Mouse (Mus musculus) adrenal gland (tissue): ENCODE measurements around the gene Chmp4b.

Experiments used
- intact Hi-C: fragments of 180-260 bp; cut with DNase I; formaldehyde crosslinking; loops from one replicate; pipeline ENCODE4 v1.15.1; 2025

Chmp4b gene

DNA sequence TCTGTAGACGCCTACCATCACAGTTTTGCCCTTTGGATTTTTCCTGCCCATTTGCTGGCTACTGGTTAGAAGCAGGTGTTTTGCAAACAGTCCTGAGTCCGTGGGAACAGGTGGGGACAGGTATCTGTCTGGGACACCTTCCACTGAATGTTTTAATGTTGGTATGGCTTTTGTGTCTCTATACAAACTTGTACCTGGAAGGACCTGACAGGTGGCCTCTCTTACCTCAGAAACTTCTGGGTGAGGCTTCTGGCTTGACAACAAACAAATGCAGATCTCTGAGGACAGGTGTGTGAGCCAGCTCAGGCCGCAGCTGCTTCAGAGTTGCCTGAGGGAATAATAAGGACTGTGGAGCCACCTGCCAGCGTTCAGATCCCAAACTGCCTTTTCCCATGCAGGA is 12.4 kb upstream of the Chmp4b start:
- intact Hi-C loops, result no loop called here

DNA sequence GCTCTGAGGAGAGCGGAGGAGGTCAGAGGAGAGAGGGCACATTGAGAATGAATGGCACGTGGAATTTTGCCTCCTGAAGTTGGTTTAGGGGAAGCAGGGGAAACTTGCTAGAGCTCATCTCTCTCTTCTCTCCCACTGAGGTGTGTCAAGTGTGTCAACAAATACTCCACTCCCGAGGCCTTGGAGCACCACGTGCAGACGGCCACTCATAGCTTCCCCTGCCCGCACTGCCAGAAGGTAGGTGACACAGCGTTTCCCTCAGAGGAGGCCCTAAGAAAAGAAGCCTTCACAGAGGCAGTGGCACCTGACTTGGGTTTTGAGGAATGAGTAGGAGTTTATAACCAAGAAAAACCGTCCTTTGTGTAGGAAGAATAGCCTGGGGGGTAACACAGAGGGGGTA is 10.3 kb upstream of the Chmp4b start:
- intact Hi-C loops, result loop anchor here (10.0 kb wide), 1 partner anchor 304 kb away; no protein-coding TSS in a partner anchor

DNA sequence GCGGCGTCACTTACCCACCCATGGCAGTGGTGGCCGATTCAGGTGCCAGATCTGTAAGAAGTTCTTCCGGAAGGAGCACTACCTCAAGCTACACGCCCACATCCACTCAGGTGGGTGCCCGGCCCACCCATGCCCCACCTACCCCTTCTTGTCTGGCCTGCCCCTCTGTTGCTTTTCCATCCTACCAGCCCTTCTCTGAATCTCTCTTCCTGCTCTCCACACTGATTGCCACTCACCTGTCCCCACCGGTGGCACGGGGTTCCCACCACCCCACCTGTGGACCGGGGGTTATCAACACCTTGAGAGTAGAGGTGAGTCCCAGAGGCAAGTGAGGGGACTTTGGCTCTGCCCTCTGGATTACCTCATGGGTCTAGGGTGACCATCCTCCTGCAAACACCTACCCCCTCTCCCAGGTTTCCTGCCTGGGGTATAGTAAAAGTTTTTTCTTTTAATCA is 9.5 kb upstream of the Chmp4b start:
- intact Hi-C loops, result loop anchor here (10.0 kb wide), 1 partner anchor 303 kb away; no protein-coding TSS in a partner anchor

DNA sequence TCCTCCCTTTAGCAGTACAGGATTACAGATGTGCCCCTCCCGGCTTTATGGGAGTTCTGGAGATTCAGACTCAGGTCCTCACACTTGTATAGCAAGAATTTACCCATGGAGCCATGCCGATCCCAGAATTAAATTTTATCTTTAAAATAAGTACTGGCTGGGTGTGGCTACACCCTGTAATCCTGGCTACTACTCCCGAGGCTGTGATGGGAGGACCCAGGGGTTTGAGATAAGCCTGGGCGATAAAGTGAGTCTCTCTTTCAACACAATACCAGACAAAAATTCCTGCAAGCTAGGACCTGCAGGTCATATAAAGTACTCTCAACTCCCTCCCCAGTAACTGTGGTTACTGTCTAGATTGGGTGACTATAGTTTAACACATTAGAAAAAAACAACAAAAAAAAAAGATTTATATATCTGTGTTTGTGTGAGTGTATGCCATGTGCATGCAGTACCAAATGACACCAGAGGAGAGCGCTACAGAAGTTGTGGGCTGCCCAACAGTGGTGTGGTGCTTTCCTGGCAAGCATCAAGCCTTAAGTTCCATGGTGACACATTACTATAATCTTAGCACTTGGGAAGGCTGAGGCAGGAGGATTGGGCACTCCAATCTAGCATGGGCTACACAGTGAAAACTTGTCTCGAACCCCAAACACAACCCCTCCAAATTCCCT is 8.7 kb upstream of the Chmp4b start:
- intact Hi-C loops, result loop anchor here (10.0 kb wide), 1 partner anchor 302 kb away; no protein-coding TSS in a partner anchor

DNA sequence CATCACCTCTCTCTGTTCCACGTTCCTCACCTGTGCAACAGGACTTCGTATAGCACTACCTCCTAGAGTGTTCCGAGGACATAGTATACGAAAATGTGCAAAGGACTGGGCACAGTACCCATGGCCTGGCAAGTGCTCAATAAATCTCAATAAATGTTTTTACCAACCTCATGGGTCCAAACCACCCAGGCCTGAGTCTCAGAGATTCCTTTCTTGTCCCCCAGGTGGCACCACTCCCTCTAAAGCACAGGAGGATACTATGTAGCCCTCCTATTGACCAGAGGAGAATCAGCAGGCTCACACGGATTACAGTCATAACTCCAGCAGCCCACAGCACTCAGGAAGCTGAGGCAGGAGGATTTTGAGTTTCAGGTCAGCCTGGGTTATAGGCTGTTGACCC is 4.9 kb upstream of the Chmp4b start:
- intact Hi-C loops, result loop anchor here (5.0 to 10.0 kb wide), 2 partner anchors 41 to 298 kb away; no protein-coding TSS in a partner anchor

DNA sequence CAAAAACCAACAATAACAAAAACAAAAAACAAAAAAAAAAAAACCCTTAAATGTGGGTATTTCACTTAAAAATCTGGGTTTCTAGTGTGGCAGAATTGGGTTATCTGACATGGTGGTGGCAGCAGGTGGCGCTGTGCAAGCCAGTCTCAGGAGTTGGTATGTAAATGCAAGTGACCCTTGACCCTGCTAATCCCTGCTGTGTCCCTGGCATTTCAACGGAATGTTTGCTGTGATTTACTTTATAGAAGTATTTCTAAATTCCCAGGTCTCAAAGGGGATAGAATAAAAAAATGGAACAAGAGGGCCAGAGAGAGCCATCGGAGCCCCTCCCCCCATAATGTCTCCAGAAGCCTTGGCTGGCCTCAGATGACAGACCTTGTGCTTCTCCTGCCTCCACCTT is 3.4 kb upstream of the Chmp4b start:
- intact Hi-C loops, result loop anchor here (5.0 to 10.0 kb wide), 2 partner anchors 39 to 297 kb away; no protein-coding TSS in a partner anchor

DNA sequence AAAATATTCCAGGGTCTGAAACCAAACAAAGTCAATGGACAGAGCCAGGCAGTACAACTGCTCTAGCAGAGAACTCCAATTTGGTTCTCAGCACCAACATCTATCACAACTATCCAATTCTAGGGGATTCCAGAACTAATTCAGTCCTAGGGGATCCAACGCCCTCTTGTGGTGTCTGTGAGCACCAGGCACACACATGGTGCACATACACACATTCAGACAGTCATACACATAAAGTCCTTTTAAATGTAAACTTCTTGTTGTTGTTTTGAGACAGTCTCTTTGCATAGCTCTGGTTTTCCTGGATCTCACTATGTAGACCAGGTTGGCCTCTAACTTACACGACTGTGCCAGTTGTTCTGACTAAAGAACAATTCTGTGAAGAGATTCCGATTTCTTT is 1.1 kb upstream of the Chmp4b start:
- intact Hi-C loops, result no loop called here

DNA sequence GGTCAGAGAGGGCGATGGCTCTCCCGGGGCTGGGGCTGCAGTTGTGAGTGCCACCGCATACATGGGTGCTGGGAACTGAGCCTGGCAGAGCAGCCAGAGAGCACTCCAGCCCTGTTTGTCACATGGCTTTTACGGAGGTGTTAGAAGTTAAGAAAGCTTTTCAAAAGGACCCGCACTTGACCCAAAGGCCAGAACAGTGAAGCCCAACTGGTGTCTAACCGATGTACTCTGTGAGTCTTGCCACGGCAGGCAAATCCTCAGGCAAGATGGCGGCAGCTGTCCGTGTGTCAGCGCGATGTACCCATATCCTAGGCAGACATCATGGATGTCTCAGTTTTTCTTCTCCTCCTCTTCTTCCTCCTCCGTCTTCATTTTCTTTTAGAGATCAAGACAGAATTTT is 3.5 kb downstream of the Chmp4b start:
- intact Hi-C loops, result no loop called here

DNA sequence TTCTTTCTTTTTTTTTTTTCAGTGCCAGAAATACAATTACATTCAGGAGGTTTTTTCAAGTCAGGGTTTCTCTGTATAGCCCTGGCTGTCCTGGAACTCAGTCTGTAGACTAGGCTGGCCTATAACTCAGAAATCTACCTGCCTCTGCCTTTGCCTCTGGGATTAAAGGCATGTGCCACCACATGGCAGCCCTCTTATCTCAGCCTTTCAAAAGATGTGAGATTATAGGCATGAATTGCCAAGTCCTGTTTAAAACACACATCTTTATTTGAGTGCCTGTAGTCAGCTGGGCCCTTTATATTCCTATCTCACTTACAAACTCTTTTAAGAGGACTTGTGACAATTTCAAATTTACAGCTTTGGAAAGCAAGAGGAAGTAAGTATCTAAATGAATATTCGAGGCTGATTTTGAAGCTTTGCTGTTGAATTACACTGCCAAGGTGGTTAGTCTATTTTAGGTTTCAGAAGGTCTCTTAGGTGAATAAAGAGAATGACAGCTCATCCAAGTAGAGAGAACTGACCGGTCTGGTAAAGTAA is 4.4 kb downstream of the Chmp4b start:
- intact Hi-C loops, result no loop called here

DNA sequence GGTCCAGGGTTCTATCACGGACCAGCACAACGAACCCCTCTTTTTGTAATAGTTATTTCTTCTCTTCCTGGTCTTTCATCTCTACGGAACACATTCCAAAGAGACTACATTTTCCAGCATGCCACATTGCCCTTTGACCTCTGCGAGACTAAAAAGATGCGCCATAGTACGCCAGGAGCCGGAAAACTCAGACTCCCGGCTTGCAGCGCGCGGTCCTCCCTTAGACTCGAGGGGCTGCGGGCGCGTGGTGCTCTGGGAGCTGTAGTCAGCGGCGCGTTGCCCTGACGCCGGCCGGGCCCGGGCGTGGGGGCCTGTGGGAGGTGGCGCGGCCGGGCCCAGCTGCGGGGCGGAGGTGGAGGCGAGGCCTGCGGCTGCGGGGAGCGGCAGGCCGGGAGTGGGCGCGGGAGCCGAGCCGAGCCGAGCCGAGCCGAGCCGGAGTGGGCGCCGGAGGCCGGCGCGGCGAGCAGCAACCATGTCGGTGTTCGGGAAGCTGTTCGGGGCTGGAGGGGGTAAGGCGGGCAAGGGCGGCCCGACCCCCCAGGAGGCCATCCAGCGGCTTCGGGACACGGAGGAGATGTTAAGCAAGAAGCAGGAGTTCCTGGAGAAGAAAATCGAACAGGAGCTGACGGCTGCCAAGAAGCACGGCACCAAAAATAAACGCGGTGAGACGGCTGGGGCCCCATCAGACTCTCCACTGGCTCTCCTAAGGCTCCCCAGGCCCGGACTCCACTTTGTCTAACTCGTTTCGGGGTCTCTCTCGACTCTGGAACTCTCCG is 5.4 kb downstream of the Chmp4b start:
- intact Hi-C loops, result no loop called here

DNA sequence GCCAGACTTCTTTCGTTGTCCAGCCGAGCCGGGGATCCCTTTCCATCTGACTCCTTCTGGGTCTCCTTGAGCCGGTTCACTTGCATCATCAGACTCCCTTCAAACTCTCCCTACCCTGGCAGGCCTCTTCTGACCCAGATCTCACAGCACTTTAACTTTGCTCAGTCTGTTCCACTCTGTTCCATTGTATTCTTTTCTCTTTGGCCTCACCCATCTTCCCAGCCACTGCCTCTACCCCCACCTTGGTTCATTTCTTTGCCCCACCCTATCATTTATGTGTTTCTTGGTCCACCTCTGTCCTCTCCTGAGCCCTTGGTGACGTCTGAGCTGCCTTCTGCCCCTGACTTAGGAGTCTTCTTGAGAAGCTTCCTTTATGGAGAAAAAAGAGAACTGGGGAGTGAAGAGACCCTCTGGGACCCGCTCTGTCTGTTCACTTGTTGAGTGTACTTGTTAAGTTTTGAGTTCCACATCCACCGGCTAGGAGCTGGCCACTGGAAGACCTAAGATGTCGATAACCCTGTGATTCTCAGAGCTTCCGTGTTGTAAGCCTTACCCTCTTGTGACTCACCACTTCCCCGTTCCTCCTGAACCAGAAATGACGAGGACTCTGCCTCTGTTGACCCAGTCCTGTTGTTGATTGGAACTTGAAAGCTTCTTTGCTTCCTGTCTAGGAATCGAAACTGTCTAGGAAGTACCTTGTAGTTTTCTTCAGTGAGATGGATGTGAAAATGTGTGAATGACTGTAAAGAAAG is 6.2 kb downstream of the Chmp4b start:
- intact Hi-C loops, result no loop called here

DNA sequence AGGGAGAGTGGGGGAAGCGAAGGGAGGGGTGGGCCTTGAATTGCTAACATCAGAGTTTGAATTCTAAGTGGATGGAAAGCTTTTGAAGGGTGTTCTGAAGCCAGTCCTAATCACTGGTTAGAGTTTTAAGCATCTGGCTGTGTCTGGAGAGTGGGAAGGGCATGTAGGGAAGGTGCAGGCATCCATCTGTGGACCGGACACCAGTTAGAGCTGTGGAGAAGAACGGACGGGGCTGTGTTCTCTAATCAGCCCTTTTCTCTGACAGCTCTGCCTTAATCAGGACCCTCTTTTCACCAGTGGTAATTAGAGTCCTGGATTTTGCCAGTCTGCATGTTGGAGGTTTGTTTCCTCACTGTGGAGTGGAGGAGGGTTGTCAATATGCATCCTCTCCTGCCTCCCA is 7.6 kb downstream of the Chmp4b start:
- intact Hi-C loops, result no loop called here

DNA sequence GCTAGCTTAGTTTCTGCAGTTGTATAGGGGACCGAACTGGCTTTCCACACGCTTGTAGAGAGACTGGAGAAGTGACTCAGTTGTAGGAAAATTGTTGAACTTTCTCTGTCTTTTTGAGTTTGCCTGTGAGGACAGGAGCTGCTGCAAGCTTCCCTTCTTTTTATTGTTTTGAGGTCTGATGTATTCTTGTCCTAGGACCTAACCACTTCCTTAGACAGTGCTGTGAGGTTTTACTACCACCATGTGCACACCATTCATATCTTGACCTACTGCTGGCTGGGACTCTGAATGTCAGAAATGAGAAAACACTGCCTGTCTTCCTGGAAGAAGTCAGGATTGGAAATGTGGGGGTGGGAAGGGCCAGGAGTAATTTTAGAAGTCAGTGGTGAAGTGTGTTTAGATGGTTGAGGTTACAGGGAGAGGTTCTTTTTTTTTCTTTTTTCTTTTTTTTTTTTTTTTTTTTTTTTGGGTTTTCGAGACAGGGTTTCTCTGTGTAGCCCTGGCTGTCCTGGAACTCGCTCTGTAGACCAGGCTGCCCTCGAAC is 8.1 kb downstream of the Chmp4b start:
- intact Hi-C loops, result no loop called here

DNA sequence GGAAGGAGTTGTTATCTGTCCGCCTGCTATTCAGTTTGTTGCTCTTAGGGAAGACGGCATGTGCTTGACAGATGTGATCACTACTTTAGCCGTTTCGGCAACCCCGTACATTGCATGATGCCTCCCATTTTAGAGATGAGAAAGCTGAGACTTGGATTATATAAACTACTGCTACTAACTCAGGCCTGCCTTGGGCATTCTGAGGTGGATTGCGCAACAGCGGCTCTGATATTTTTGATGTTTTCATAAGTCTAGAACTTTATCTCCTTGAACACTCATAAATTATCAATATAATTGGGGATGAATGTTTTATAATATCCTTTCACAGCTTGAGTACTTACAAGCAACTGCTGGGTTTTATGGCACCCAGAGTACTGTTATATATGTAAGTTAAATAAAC is 17.2 kb downstream of the Chmp4b start:
- intact Hi-C loops, result no loop called here

DNA sequence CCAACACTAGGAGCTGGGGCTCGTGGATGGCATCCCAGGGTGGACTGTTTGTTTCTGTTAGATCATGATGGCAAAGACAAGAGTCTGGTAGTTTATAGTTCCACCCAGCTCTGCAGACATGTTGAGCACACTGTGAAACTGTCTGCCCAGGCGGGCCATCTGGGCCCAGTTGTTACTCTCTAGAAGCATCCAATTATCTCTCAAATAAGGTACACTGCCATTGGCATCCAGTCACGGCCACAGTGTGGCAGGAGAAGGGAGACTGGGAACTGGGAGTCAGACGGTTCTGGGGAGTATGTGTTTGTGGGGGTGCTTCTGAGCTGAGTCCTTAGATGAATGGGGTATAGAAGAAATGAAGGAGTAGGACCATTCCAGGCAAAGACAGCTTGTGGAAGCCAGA is 18.6 kb downstream of the Chmp4b start:
- intact Hi-C loops, result no loop called here

DNA sequence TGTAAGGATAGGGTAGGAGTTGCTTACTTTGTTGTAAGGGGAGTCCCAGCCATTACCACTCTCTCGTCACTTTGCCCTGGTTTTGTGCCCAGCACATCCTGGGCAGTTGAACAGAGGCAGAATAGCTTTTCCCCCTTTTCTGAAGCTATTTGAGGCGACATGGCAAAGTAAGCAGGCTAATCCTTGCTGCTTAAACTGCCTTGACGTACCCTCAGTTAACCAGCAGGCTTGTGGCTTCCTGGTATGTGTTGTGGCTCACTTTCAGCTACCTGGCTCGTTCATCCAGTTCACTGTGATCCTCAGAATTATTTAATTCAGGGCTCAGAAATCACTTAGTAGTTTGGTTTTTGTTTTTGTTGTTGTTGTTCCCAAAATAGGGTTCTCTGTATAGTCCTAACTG is 19.2 kb downstream of the Chmp4b start:
- intact Hi-C loops, result no loop called here

DNA sequence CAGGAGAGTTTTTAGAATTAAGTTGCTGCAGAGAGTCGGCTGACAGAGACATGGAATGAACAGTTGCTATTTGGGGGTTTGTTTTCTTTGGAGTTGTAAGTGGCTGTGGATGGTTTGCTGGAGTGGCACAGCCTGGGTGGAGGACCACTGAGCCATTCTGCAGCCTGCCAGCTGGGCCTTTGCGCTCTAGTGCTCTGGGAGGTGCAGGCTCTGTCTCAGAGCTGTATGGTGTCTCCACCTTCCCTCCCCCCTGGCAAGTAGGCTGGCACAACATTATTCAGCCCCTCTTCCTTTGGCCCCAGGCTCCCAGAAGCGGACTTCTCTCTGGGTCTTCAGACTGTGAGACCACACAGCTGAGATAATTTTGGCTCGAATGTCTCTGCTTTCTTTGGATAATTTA is 22.5 kb downstream of the Chmp4b start:
- intact Hi-C loops, result no loop called here

DNA sequence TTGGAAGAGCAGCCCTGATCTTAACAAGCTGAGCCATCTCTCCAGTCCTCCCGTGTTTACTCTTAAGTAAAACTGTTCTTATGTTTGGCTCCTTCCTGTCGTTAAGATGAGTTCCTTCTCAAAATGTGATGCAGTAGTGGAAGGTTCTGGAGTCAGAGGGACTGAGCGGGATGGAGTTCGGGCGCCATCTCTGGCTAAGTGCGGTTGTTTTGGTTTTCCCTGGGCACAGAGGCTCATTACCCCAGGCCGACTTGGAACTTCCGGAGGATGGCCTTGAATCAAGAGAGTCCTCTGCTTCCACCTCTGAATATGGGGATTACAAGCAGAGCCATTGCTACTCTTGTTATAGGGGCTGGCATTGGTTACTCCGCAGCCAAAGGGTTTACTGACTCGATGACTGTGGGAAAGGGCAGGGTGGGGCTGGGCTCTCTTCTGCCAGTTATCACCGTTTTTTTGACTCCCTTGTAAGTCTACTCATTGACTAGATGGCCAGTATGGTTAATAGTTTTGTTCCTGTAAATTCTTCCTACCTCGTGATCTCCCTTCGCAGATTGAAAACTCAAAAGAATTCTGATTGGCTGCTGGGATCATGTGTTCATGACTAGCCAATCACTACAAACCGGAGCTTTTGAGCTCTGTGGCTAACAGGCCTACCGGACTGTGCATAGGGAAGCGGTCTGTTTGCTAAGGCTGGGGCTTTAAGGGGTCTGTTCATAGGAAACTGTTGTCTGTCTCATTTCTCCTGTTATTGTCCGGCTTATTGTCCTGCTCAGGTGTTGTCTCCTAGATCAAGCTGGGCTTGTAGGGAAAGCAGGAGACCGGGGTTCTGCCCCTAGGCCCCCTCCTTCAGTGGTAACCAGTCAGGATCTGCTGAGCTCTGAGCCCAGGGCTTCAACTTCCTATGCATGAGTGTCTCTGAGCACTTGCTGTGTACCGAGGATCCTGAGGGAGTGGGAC is 25.4 kb downstream of the Chmp4b start:
- intact Hi-C loops, result no loop called here

DNA sequence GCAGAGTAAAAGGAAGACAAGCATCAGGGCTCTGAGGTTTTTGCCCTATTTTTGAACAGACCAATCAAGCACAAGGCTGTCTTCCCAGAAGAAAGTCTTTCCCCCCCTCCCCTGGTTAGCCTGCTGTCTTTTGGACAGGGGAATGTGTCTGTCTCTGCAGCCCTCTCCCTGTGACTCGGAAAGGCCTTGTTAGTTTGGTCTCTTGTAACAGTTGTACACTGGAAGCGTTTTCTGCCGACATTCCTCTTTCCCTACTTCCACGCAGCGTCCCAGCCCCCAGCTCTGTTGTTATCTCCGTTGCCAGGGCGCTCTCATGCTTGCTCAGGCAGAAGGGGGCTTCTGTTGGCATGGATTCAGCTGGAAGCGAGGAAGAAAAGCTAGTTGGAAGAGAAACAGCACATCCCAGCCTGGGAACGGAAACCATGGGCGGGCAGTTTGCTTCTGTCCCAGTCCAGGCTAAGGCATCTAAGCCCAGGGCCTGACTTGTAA is 26.2 kb downstream of the Chmp4b start:
- intact Hi-C loops, result no loop called here

DNA sequence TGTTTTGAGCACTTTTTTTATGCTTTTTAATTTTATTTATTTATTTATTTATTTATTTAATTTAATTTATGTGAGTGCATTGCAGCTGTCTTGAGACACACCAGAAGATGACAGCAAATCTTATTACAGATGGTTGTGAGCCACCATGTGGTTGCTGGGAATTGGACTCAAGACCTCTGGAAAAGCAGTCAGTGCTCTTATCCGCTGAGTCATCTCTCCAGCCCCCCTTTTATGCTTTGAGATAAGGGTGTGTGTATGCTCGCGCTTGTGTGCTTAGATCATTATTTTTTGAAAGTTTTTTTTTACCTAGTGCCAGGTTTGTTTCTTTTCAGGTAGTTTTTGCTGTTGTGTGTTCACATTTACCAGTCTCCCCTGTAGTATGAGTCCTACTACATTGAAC is 27.5 kb downstream of the Chmp4b start:
- intact Hi-C loops, result no loop called here
